Mouse (Mus musculus) olfactory bulb, adult 2 months (tissue): Measurements from ENCODE around the gene Adck2.

Experiments
- CTCF ChIP-seq: fragments of 200-500 bp; IDR thresholded peaks from 2 replicates; pipeline ENCODE4 v1.5.1; 2012; ENCODE audit warnings: low read depth, mild to moderate bottlenecking, low read length, moderate library complexity; ENCODE audit not compliant: insufficient read depth
- POLR2A ChIP-seq: fragments of 200-500 bp; IDR thresholded peaks from 2 replicates; pipeline ENCODE4 v1.6.1; 2012; ENCODE audit warnings: mild to moderate bottlenecking, low read depth, low read length, moderate library complexity; ENCODE audit not compliant: insufficient read depth

- no peak for TF ChIP-seq POLR2A
- no peak for TF ChIP-seq CTCF
These were observed 6.9 kb downstream of the Adck2 start for GRCm38 (mm10) chr6:39580558-39580957.
